Mouse (Mus musculus): ENCODE results near the gene Blmh. TPM values are rescaled to one million over a fixed set of nuclear protein-coding genes. Genes with fewer than 3 reads are reported as not detected.

Gene Blmh
- polyA plus RNA-seq, 1 experiment from 2014 or later = 192 TPM

- 81% methylated on average over 16 of the region's 16 CpGs for whole genome bisulfite sequencing
- Histone ChIP-seq H3K4me3 (no peak overlapping the region), H3K27ac (replicated peaks) (no peak overlapping the region), H3K4me1 (no peaks in the 10 kb centered on the region), H3K36me3 (no peaks in the 10 kb centered on the region), H3K27me3 (peaks cover 8% of the 10 kb centered on the region), H3K9me3 (no peaks in the 10 kb centered on the region), H3K4me2 (replicated peaks) (no peak overlapping the region), H3K9ac (replicated peaks) (no peak overlapping the region)
- no peak for ATAC-seq (ENCODE audit: low FRiP score, low read depth)
Measured at GRCm38 (mm10) chr11:77009069-77010025, 84.7 kb downstream of the Blmh start.

GRCm38 (mm10) chr11:77010762-77011475, 86.3 kb downstream of the Blmh start:
- Histone ChIP-seq H3K9ac (replicated peaks) (no peak overlapping the region), H3K27me3 (peaks cover 7% of the 10 kb centered on the region; the same call in 1 of the 2 replicates), H3K4me2 (replicated peaks) (no peak overlapping the region), H3K4me3 (no peak overlapping the region), H3K27ac (replicated peaks) (no peak overlapping the region), H3K36me3 (no peaks in the 10 kb centered on the region), H3K4me1 (no peaks in the 10 kb centered on the region), H3K9me3 (no peaks in the 10 kb centered on the region)
- WGBS = 82% methylated on average over 10 of the region's 10 CpGs
- ATAC-seq (ENCODE audit: low FRiP score, low read depth) = no peak

GRCm38 (mm10) chr11:77018046-77018445, 93.4 kb downstream of the Blmh start:
- H3K27ac ChIP-seq (replicated peaks) = no peak overlapping the region
- H3K4me1 ChIP-seq = no peaks in the 10 kb centered on the region
- peaks cover 2% of the 10 kb centered on the region; the same call in 1 of the 2 replicates for H3K27me3 ChIP-seq
- no peak for ATAC-seq (ENCODE audit: low FRiP score, low read depth)
- H3K36me3 ChIP-seq = no peaks in the 10 kb centered on the region
- H3K9me3 ChIP-seq = no peaks in the 10 kb centered on the region
- WGBS = 79% methylated on average over 11 of the region's 11 CpGs
- no peak overlapping the region for H3K9ac ChIP-seq (replicated peaks)
- no peak overlapping the region for H3K4me2 ChIP-seq (replicated peaks)
- no peak overlapping the region for H3K4me3 ChIP-seq

GRCm38 (mm10) chr11:77019539-77019938, 94.9 kb downstream of the Blmh start:
- no peaks in the 10 kb centered on the region for H3K9me3 ChIP-seq
- no peak overlapping the region for H3K4me2 ChIP-seq (replicated peaks)
- no peaks in the 10 kb centered on the region for H3K36me3 ChIP-seq
- ATAC-seq (ENCODE audit: low FRiP score, low read depth) = no peak
- H3K4me1 ChIP-seq = no peaks in the 10 kb centered on the region
- 84% methylated on average over 8 of the region's 8 CpGs for WGBS
- H3K4me3 ChIP-seq = no peak overlapping the region
- H3K27ac ChIP-seq (replicated peaks) = no peak overlapping the region
- no peak overlapping the region for H3K9ac ChIP-seq (replicated peaks)
- no peaks in the 10 kb centered on the region; the same call in 1 of the 2 replicates for H3K27me3 ChIP-seq

GRCm38 (mm10) chr11:77021749-77022396, 97.3 kb downstream of the Blmh start:
- Histone ChIP-seq H3K27ac (replicated peaks) (no peak overlapping the region), H3K27me3 (no peaks in the 10 kb centered on the region; the same call in 1 of the 2 replicates), H3K4me1 (no peaks in the 10 kb centered on the region), H3K9me3 (no peaks in the 10 kb centered on the region), H3K4me3 (no peak overlapping the region), H3K9ac (replicated peaks) (no peak overlapping the region), H3K36me3 (no peaks in the 10 kb centered on the region), H3K4me2 (replicated peaks) (no peak overlapping the region)
- no peak for ATAC-seq (ENCODE audit: low FRiP score, low read depth)
- WGBS = 70% methylated on average over 9 of the region's 9 CpGs

- H3K9me3 ChIP-seq = no peaks in the 10 kb centered on the region
- H3K4me2 ChIP-seq (replicated peaks) = no peak overlapping the region
- H3K4me3 ChIP-seq = no peak overlapping the region
- H3K36me3 ChIP-seq = no peaks in the 10 kb centered on the region
- H3K9ac ChIP-seq (replicated peaks) = no peak overlapping the region
- no peak overlapping the region for H3K27ac ChIP-seq (replicated peaks)
- H3K27me3 ChIP-seq = no peaks in the 10 kb centered on the region
- 76% methylated on average over 3 of the region's 3 CpGs for WGBS
- H3K4me1 ChIP-seq = no peaks in the 10 kb centered on the region
- no peak for ATAC-seq (ENCODE audit: low FRiP score, low read depth)
Measured at GRCm38 (mm10) chr11:77026559-77026958, 102.0 kb downstream of the Blmh start.

- H3K27me3 ChIP-seq = no peaks in the 10 kb centered on the region
- no peak overlapping the region for H3K4me2 ChIP-seq (replicated peaks)
- H3K4me1 ChIP-seq = no peaks in the 10 kb centered on the region
- H3K4me3 ChIP-seq = no peak overlapping the region
- ATAC-seq (ENCODE audit: low FRiP score, low read depth) = no peak
- H3K27ac ChIP-seq (replicated peaks) = no peak overlapping the region
- no peak overlapping the region for H3K9ac ChIP-seq (replicated peaks)
- H3K9me3 ChIP-seq = no peaks in the 10 kb centered on the region
- 88% methylated on average over 3 of the region's 3 CpGs for WGBS
- no peaks in the 10 kb centered on the region for H3K36me3 ChIP-seq
Measured at GRCm38 (mm10) chr11:77028157-77028556, 103.5 kb downstream of the Blmh start.

GRCm38 (mm10) chr11:77031151-77031934, 106.7 kb downstream of the Blmh start:
- ATAC-seq (ENCODE audit: low FRiP score, low read depth) = no peak
- Histone ChIP-seq H3K27ac (replicated peaks) (no peak overlapping the region), H3K4me3 (no peak overlapping the region), H3K4me1 (no peaks in the 10 kb centered on the region), H3K9me3 (no peaks in the 10 kb centered on the region), H3K9ac (replicated peaks) (no peak overlapping the region), H3K27me3 (no peaks in the 10 kb centered on the region), H3K36me3 (no peaks in the 10 kb centered on the region), H3K4me2 (replicated peaks) (no peak overlapping the region)
- 77% methylated on average over 14 of the region's 14 CpGs for WGBS

Other genes starting within 250 kb of the Blmh start
- gene Trarg1, start 245.0 kb upstream of the Blmh start, polyA plus RNA-seq (2016; fragmentation: Nextera tagmentation; extraction: Ambion mirVana) = not detected in 2 replicates
- gene Gosr1, start 161.2 kb upstream of the Blmh start, polyA plus RNA-seq (2016; fragmentation: Nextera tagmentation; extraction: Ambion mirVana) = 26.0 and 26.7 TPM in 2 replicates
- 13.7 and 14.4 TPM in 2 replicates for gene Cpd, start 77.8 kb upstream of the Blmh start, polyA plus RNA-seq (2016; fragmentation: Nextera tagmentation; extraction: Ambion mirVana)
- not detected in 2 replicates for gene Tmigd1, start 22.6 kb upstream of the Blmh start, polyA plus RNA-seq (2016; fragmentation: Nextera tagmentation; extraction: Ambion mirVana)
- gene Slc6a4, start 73.8 kb downstream of the Blmh start, polyA plus RNA-seq (2016; fragmentation: Nextera tagmentation; extraction: Ambion mirVana) = 0.63 and 0.80 TPM in 2 replicates
- gene Nsrp1, start 153.6 kb downstream of the Blmh start, polyA plus RNA-seq (2016; fragmentation: Nextera tagmentation; extraction: Ambion mirVana) = 66.4 and 80.4 TPM in 2 replicates